Mouse (Mus musculus) thymus, adult 2 months (tissue): ENCODE measurements around the gene Sept8. TPM values are rescaled to one million over a fixed set of nuclear protein-coding genes. Genes with fewer than 3 reads are reported as not detected.
A peak's percentile ranks its signal among the peaks of the same experiment; 100 is the strongest.

Source experiments
- DNase-seq: peaks from one replicate; pipeline ENCODE4 v3.0.0; 2021
- H3K27ac ChIP-seq: fragments of 200-500 bp; 2 replicates; pipeline ENCODE4 v1.5.1; 2012; ENCODE audit warnings: low read length, control low read depth; ENCODE audit not compliant: control insufficient read depth, insufficient read depth
- H3K27me3 ChIP-seq: fragments of 200-500 bp; 2 replicates; pipeline ENCODE4 v1.6.1; 2012; ENCODE audit warnings: mild to moderate bottlenecking, low read length, moderate library complexity, mixed read lengths; ENCODE audit not compliant: control insufficient read depth, insufficient read depth
- H3K36me3 ChIP-seq: fragments of 200-500 bp; 2 replicates; pipeline ENCODE4 v1.6.1; 2012; ENCODE audit warnings: mild to moderate bottlenecking, low read length, moderate library complexity; ENCODE audit not compliant: control insufficient read depth, insufficient read depth
- H3K4me1 ChIP-seq: fragments of 200-500 bp; replicated peaks from 2 replicates; pipeline ENCODE4 v1.6.1; 2012; ENCODE audit warnings: low read length; ENCODE audit not compliant: control insufficient read depth, insufficient read depth
- H3K4me3 ChIP-seq: fragments of 200-500 bp; 2 replicates; pipeline ENCODE4 v1.5.1; 2012; ENCODE audit warnings: mild to moderate bottlenecking, low read length, control low read depth, moderate library complexity; ENCODE audit not compliant: control insufficient read depth, insufficient read depth
- CTCF ChIP-seq: fragments of 200-500 bp; IDR thresholded peaks from 2 replicates; pipeline ENCODE4 v1.5.1; 2012; ENCODE audit warnings: mild to moderate bottlenecking, control low read depth, low read length, moderate library complexity, borderline replicate concordance; ENCODE audit not compliant: control insufficient read depth, poor library complexity, insufficient read depth; ENCODE audit errors: extremely low read depth
- POLR2A ChIP-seq: fragments of 200-500 bp; IDR thresholded peaks from 2 replicates; pipeline ENCODE4 v1.6.1; 2012; ENCODE audit warnings: mild to moderate bottlenecking, low read length, control low read depth, moderate library complexity; ENCODE audit not compliant: control insufficient read depth, poor library complexity, insufficient read depth; ENCODE audit errors: extremely low read depth
- WGBS: fragments of 180-500 bp; shearing (Covaris S2); methylation state at CpG from one replicate; pipeline ENCODE4 v1.1.7; 2018; 5-methylcytosine and 5-hydroxymethylcytosine counted together
- polyA plus RNA-seq: library from polyadenylated mRNA; depleted of rRNA; stranded (reverse); fragments of >200 nt; gene quantifications from 2 replicates; pipeline ENCODE4 v1.2.3, GENCODE M21; 2012

Sept8 gene
- polyA plus RNA-seq, 1 experiment = 11.5 TPM

DNA sequence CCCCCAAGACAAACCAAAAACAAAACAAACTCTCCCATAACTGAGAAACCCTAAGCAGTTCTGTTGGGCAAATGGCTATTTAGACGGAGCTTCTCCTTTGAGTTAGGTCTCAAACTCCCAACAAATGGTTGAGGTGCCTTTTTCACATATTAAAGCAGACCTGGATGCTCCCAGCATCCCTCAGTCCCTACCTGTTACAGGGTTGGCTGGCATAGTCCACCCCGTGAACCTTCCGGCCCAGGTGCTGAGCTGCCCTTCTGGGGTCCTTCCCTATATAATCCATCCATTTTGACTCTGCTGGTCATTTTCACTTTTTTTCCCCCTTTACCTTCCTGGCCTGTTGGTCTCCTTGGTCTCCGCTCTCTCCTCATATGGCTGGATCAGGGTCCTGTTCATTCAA lies 47.6 kb downstream of the Sept8 start:
- H3K27me3 ChIP-seq = no peaks in the 10 kb centered on the region
- 0 out of 2 replicates have a peak, but pooled peaks cover 2% of the 10 kb centered on the region for H3K4me1 ChIP-seq
- H3K4me3 ChIP-seq = no peak overlapping the region
- peak; percentile 4 for DNase-seq
- 98% methylated on average over 4 of the region's 4 CpGs for WGBS
- no peak overlapping the region for H3K27ac ChIP-seq
- TF ChIP-seq CTCF (no peak), POLR2A (no peak)
- no peaks in the 10 kb centered on the region for H3K36me3 ChIP-seq

DNA sequence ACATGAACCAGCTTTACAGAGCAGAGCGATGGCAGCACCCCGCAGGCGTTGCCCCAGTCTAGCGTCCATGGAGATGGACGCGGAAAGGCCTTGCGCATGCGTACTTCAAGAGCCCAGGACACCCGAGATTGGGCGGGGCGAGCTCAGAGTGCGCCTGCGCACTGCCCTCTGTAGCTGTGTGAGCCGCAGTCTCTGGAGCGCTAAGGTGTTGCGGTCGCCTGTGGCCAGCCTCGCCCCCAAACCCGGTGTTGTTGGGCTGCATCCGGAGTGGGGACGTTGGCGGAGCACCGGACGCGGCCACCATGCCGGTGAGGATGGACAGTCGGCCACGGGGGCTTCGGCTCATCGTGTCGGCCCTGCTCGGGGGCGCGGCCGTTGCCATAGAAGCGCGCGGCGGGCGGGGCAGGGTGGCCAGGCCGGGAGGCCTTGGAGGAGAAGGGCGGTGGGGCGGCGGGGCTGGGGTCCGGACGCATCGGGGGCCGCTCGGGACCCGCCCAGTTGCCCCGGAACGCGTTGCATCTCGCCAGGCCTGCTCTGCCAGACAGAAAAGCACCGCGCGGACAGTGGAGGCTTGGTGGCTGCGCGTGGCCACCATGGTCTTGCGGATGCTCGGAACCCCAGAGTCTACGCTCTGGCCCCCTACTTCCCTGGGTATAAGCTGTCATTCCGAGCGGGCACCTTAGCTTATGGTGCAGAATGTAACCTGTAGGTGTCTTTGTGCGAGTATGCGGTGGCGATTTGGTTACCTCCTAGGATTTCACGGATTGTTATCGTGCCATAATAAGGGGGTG lies 48.4 kb downstream of the Sept8 start, which contains the start of gene Kif3a:
TSS of gene Kif3a (plus strand) at position 156 of the 791 bp plus-strand sequence.
- peak; percentile 91 for DNase-seq
- Histone ChIP-seq H3K4me3 (peak within 1 kb of the TSS; percentile 82), H3K4me1 (0 out of 2 replicates have a peak, but pooled peaks cover 2% of the 10 kb centered on the region), H3K36me3 (no peaks in the 10 kb centered on the region), H3K27ac (no peak within 1 kb of the TSS), H3K27me3 (no peaks in the 10 kb centered on the region)
- TF ChIP-seq CTCF (0 out of 2 replicates have a peak, but pooled peaks have one; percentile 47), POLR2A (0 out of 2 replicates have a peak, but pooled peaks have one; percentile 21)
- WGBS = 2% methylated on average over 69 of the region's 69 CpGs

DNA sequence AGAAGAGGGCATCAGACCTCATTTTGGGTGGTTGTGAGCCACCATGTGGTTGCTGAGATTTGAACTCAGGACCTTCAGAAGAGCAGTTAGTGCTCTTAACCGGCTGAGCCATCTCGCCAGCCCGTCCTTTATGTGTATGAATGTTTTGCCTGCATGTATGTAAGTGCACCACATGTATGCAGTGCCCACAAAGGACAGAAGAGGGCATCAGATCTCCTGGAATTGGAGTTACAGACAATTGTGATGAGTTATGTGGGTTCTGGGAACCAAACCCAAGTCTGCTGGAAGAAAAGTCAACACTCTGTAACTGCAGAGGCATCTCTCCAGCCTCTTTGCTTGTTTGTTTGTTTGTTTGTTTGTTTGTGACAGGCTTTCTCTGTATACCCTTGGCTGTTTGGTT lies 61.5 kb downstream of the Sept8 start:
- Histone ChIP-seq H3K27me3 (no peaks in the 10 kb centered on the region), H3K4me1 (no peaks in the 10 kb centered on the region), H3K4me3 (no peak overlapping the region), H3K27ac (no peak overlapping the region), H3K36me3 (no peaks in the 10 kb centered on the region)
- TF ChIP-seq CTCF (no peak), POLR2A (no peak)
- DNase-seq = no peak
- 100% methylated on average over 3 of the region's 3 CpGs for WGBS

DNA sequence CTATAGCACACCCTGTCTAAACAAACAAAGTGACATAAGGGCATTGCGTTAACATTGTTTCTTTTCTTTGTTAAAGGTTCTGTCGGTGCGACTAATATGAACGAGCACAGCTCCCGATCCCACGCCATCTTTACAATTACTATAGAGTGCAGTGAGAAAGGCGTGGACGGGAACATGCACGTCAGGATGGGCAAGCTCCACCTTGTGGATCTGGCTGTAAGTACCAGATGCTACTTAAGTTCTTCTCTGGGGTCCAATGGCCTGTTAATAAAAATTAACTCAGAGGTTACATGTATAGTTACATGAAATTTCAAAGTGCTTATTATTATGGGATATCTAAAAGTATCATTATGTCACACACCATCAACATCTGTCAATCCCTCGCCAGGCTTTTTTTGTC lies 64.1 kb downstream of the Sept8 start:
- H3K4me1 ChIP-seq = no peaks in the 10 kb centered on the region
- TF ChIP-seq CTCF (no peak), POLR2A (no peak)
- H3K27me3 ChIP-seq = no peaks in the 10 kb centered on the region
- no peak overlapping the region for H3K4me3 ChIP-seq
- H3K36me3 ChIP-seq = no peaks in the 10 kb centered on the region
- no peak overlapping the region for H3K27ac ChIP-seq
- no peak for DNase-seq
- 96% methylated on average over 10 of the region's 10 CpGs for WGBS

DNA sequence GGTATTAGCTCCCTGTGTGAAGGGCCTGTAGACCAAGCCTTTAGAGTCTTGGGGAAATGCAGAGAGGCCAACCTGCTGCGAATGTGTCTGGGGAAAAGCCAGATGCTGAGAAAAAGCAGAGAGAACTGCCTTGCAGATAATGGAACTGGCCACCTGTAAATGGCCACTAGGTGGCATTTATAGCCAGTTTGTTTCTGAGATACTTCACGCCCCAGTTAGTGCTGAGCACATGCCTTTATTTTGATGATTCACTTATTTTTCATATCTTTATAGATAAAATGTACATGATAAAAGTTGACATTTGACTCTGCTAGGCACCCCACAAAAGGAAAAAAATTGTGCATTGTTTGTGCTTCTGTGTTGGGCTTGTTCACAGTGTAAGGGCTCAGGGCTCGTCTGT lies 65.8 kb downstream of the Sept8 start:
- TF ChIP-seq CTCF = no peak
- no peak for DNase-seq

DNA sequence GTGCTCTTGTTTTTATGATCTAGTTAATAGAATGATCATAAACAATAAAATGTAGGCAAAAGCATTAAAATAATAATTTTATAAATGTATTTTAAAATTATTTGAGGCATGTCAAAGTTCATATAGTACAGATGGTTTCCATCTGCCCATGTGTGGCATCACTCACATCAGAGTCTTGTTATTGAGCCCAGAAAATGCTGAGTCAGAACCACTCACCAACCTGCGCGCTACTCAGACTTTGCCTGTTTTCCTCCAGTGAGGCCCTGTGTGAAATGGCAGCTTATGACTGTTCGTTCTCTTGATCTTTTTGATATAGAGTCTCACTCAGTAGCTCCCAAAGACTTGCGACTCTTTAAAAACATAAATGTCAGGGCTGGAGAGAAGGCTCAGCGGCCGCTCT lies 66.5 kb downstream of the Sept8 start:
- 93% methylated on average over 6 of the region's 6 CpGs for WGBS
- Histone ChIP-seq H3K4me1 (no peaks in the 10 kb centered on the region), H3K27ac (no peak overlapping the region), H3K4me3 (no peak overlapping the region), H3K36me3 (no peaks in the 10 kb centered on the region), H3K27me3 (no peaks in the 10 kb centered on the region)
- no peak for TF ChIP-seq POLR2A
- no peak for TF ChIP-seq CTCF
- DNase-seq = no peak

More for the DNA sequence above, 65.8 kb downstream of the Sept8 start:
- WGBS = 70% methylated on average over 3 of the region's 3 CpGs
- Histone ChIP-seq H3K36me3 (no peaks in the 10 kb centered on the region), H3K27ac (no peak overlapping the region), H3K4me1 (no peaks in the 10 kb centered on the region), H3K4me3 (no peak overlapping the region), H3K27me3 (no peaks in the 10 kb centered on the region)
